ENCODE assay signal across 9 mouse cellular contexts in the genomic region with DNA sequence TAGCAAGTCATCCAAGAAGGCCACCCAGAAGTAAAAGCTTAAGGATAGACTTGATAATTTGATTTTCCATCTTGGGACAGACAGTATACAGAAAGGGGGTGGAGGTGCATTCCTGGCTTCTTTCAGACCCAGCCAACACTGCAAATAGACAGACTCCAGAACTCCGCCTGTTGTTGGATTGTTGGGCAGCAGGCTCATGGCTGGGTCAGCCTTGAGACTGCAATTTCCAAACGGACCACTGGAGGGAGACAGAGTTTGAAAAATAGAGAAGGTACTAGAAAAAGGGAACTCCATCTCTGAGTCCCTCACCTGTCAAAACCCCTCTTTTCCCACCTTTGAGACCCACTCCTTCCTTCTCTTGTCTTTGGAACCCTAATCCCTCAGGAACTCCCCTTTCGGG. TPM values are rescaled to one million over a fixed set of nuclear protein-coding genes. Genes with fewer than 3 reads are reported as not detected.
A peak's percentile ranks its signal among the peaks of the same experiment; 100 is the strongest.
DNase-seq lines count a peak whose midpoint lies in the region; ATAC-seq and TF ChIP-seq lines count a peak whose summit lies in the region.
"Had no signal": no experiment of that assay in that cellular context is flagged by ENCODE, and none has a peak within 500 bp of the region (broad histone marks: within the 10 kb centered on the region; RNA-seq: fewer than 3 reads in every experiment).

No protein-coding gene starts in this region.

- no peaks in the 10 kb centered on the region for H3K9me3 ChIP-seq in kidney, postnatal 0 days (replicated peaks; ENCODE audit: low read length)
- H3K9me3 ChIP-seq in kidney, embryonic 14.5 days (ENCODE audit: control insufficient read depth, low read length): no peaks in the 10 kb centered on the region
- no peaks in the 10 kb centered on the region for H3K9me3 ChIP-seq in MEL (replicated peaks; ENCODE audit: insufficient read depth, low read length)
- H3K9me3 ChIP-seq: limb, embryonic 15.5 days had no signal

- no peak overlapping the region for H3K9ac ChIP-seq in kidney, postnatal 0 days (ENCODE audit: low read depth, low read length)
- H3K9ac ChIP-seq in kidney, embryonic 14.5 days (ENCODE audit: low read depth, low read length): no peak overlapping the region
- no peak overlapping the region for H3K9ac ChIP-seq in MEL (ENCODE audit: control insufficient read depth, low read depth, low read length, poor library complexity, severe bottlenecking)
- H3K9ac ChIP-seq: limb, embryonic 15.5 days had no signal

- no peaks in the 10 kb centered on the region for H3K36me3 ChIP-seq in kidney, postnatal 0 days (ENCODE audit: insufficient read depth, low read length)
- H3K36me3 ChIP-seq in kidney, embryonic 14.5 days (ENCODE audit: control insufficient read depth, insufficient read depth, low read length): no peaks in the 10 kb centered on the region
- no peaks in the 10 kb centered on the region for H3K36me3 ChIP-seq in MEL (ENCODE audit: control insufficient read depth in 1 of 2, insufficient read depth in 2 of 2, low read length in 2 of 2)
- H3K36me3 ChIP-seq: limb, embryonic 15.5 days had no signal

- intact Hi-C loops in left cerebral cortex, postnatal 4 days (cut with DNase I): loop anchor here (10.0 kb wide), 2 partner anchors 525 to 1355 kb away; no protein-coding TSS in a partner anchor

- TF ChIP-seq CTCF in kidney, postnatal 0 days (IDR thresholded peaks at IDR 0.05; ENCODE audit: low read depth): peak; percentile 82
- peak; percentile 48 to 73 (median 48) for TF ChIP-seq CTCF in MEL (IDR thresholded peaks at IDR 0.05 in 2 of 3, conservative IDR thresholded peaks at IDR 0.05 in 1 of 3; ENCODE audit: control insufficient read depth in 1 of 3, insufficient read depth in 1 of 3, low read depth in 2 of 3, low read length in 3 of 3, poor library complexity in 1 of 3, severe bottlenecking in 1 of 3)

- no peaks in the 10 kb centered on the region for H3K27me3 ChIP-seq in kidney, postnatal 0 days (ENCODE audit: insufficient read depth, low read length)
- no peaks in the 10 kb centered on the region for H3K27me3 ChIP-seq in kidney, embryonic 14.5 days (ENCODE audit: control insufficient read depth, insufficient read depth, low read length)
- no peaks in the 10 kb centered on the region for H3K27me3 ChIP-seq in MEL (ENCODE audit: control insufficient read depth in 1 of 2, insufficient read depth in 2 of 2, low read length in 2 of 2)

- no peaks in the 10 kb centered on the region for H3K79me2 ChIP-seq in MEL (ENCODE audit: control insufficient read depth, insufficient read depth, low read length, poor library complexity)

- no peak for ATAC-seq in kidney, postnatal 0 days (replicated peaks; ENCODE audit: low FRiP score, low read depth)
- ATAC-seq in kidney, embryonic 14.5 days (ENCODE audit: low FRiP score, low TSS enrichment): no peak
- ATAC-seq in monocyte, adult 5-6 weeks (replicated peaks; ENCODE audit: insufficient number of reproducible peaks, low FRiP score, low TSS enrichment, poor library complexity, severe bottlenecking): peak; percentile 50; the same call in 1 of the 2 replicates

- DNase-seq in kidney, postnatal 0 days (ENCODE audit: low spot score): peak; percentile 65
- DNase-seq in MEL (ENCODE audit: low read depth, low spot score): peak; percentile 50
- peak; percentile 86 for DNase-seq in cerebellum, postnatal 10 days
- peak; percentile 25 to 57 for DNase-seq in heart, adult 9 months (ENCODE audit: low spot score in 2 of 2)
- DNase-seq in left cerebral cortex, postnatal 4 days: peak; percentile 59
- DNase-seq in thymus, postnatal 4 days: peak; percentile 70

- peak; percentile 80 for TF ChIP-seq RAD21 in MEL (IDR thresholded peaks at IDR 0.05; ENCODE audit: low read depth, low read length)

- no peak overlapping the region for H3K4me3 ChIP-seq in kidney, postnatal 0 days (replicated peaks; ENCODE audit: low read depth, low read length)
- no peak overlapping the region for H3K4me3 ChIP-seq in kidney, embryonic 14.5 days (ENCODE audit: low read length)
- H3K4me3 ChIP-seq in MEL (ENCODE audit: control insufficient read depth in 1 of 2, insufficient read depth in 1 of 2, low read depth in 2 of 2, low read length in 2 of 2): no peak overlapping the region
- H3K4me3 ChIP-seq: limb, embryonic 15.5 days had no signal

- TF ChIP-seq POLR2A in MEL (IDR thresholded peaks at IDR 0.05; ENCODE audit: control insufficient read depth in 1 of 2, insufficient read depth in 1 of 2, low read depth in 1 of 2, low read length in 2 of 2, poor library complexity in 1 of 2): no peak

- WGBS in kidney, postnatal 0 days: 38% methylated on average over 3 of the region's 3 CpGs
- WGBS in kidney, embryonic 14.5 days: 38% methylated on average over 3 of the region's 3 CpGs

- no peak overlapping the region for H3K27ac ChIP-seq in kidney, postnatal 0 days
- no peak overlapping the region for H3K27ac ChIP-seq in kidney, embryonic 14.5 days (ENCODE audit: low read depth, low read length)
- H3K27ac ChIP-seq in MEL (ENCODE audit: control insufficient read depth, low read depth, low read length): no peak overlapping the region
- H3K27ac ChIP-seq: limb, embryonic 15.5 days had no signal

- H3K4me2 ChIP-seq in kidney, postnatal 0 days (ENCODE audit: low read length): no peak overlapping the region
- no peak overlapping the region for H3K4me2 ChIP-seq in kidney, embryonic 14.5 days (replicated peaks; ENCODE audit: low read depth, low read length)
- H3K4me2 ChIP-seq: limb, embryonic 15.5 days had no signal

- no peak for TF ChIP-seq EP300 in MEL (IDR thresholded peaks at IDR 0.05; ENCODE audit: low read depth in 1 of 2, low read length in 2 of 2)

- no peaks in the 10 kb centered on the region for H3K4me1 ChIP-seq in kidney, postnatal 0 days (replicated peaks; ENCODE audit: insufficient read depth, low read length)
- no peaks in the 10 kb centered on the region for H3K4me1 ChIP-seq in kidney, embryonic 14.5 days (ENCODE audit: control insufficient read depth, insufficient read depth, low read length)
- no peaks in the 10 kb centered on the region for H3K4me1 ChIP-seq in MEL (ENCODE audit: control insufficient read depth in 1 of 2, insufficient read depth in 2 of 2, low read length in 2 of 2)
- H3K4me1 ChIP-seq: limb, embryonic 15.5 days had no signal

TF ChIP-seq in MEL, 35 proteins besides CTCF, POLR2A, EP300 and RAD21:
- no peak for TF ChIP-seq BHLHE40 (IDR thresholded peaks at IDR 0.05; ENCODE audit: borderline replicate concordance, low read depth, low read length)
- peak; percentile 68 for TF ChIP-seq ZC3H11A (IDR thresholded peaks at IDR 0.05; ENCODE audit: low read depth, low read length)
- peak; percentile 73 for TF ChIP-seq SMC3 (IDR thresholded peaks at IDR 0.05; ENCODE audit: low read depth, low read length)

RNA-seq across cellular contexts. Expression of gene Efnb1, which starts 5.9 kb away (rescaled TPM):
- 51.2 and 64.4 TPM in 2 replicates for polyA plus RNA-seq in kidney, postnatal 0 days (2015; fragmentation: Nextera tagmentation; extraction: Ambion mirVana)
- polyA plus RNA-seq in kidney, embryonic 14.5 days (2014; fragmentation: Nextera tagmentation; extraction: Ambion mirVana): 45.0 and 59.4 TPM in 2 replicates
- 6.0 and 8.3 TPM in 2 replicates for total RNA-seq in MEL (2012; rRNA removed)
- 1 to 10 TPM in 1 of 2 experiments, not detected in 1; 8.2 TPM for polyA plus RNA-seq in MEL (2012; ENCODE audit: insufficient read depth in 1 of 2, insufficient read length in 2 of 2, low read depth in 1 of 2, low replicate concordance in 2 of 2, missing spikeins in 1 of 2)
- total RNA-seq in left cerebral cortex, postnatal 4 days (2021): 10 to 100 TPM; 30.1 to 31.5 TPM
- 2.5 to 7.7 TPM (median 3.4 TPM) in 3 replicates for total RNA-seq in monocyte, adult 5-6 weeks (2017)
